Mouse (Mus musculus): ENCODE results near the gene Cyp24a1.

- TF ChIP-seq CTCF (conservative IDR thresholded peaks at IDR 0.05; ENCODE audit: insufficient read depth, insufficient read length, low read depth, low read length) (no peak), POLR2A (IDR thresholded peaks at IDR 0.05; ENCODE audit: low read depth, low read length) (no peak)
Measured at GRCm38 (mm10) chr2:170543625-170544024, 46.7 kb upstream of the Cyp24a1 start.
